Mouse (Mus musculus): Measurements from ENCODE around the gene Gprc5a. TPM values are rescaled to one million over a fixed set of nuclear protein-coding genes. Genes with fewer than 3 reads are reported as not detected.
A peak's percentile ranks its signal among the peaks of the same experiment; 100 is the strongest.

Gene Gprc5a
- polyA plus RNA-seq (2014; fragmentation: Nextera tagmentation; extraction: Ambion mirVana), result 0.09 and 0.56 TPM in 2 replicates

DNA sequence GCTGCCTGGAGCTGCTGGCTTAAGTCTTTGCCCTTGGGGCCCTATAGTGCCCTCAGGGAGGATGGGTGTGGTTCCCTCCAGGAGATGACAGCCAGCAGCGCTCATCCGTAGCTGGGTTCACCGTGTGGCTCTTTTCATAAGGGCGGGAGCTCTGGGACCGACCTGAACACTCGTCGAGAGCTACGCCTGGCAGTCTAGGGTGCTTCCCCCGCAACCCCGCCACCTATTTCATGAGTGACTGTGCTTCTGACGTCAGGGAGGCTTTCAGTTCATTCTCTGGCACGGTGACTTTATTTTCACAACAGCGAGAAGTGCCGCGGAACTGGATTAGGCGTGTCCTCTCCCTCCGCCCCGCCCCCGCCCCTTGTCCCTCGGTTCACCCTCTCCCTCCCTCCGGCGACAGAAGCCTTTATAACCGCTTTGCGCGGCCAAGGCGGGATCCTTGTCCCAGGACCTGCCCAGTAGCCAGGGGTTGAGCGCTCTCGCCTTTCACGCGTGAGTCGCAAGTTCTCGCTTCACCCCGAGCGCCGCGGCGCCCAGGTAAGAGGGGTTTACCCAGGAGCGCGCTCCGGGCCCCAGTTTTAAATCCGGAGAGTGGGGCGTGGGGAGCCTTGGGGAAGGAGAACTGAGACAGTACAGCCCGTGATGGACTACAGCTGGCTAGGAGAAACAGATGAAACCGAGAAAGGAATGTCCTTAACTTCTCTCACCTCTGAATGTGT lies at the start of gene Gprc5a:
Gene Gprc5a, plus strand, starts transcription at position 416 of the 722 bp plus-strand sequence.
- Histone ChIP-seq H3K27ac (no peak within 1 kb of the TSS), H3K27me3 (ENCODE audit: control insufficient read depth, insufficient read depth, low read length) (peaks cover 19% of the 10 kb centered on the region), H3K9ac (peak within 1 kb of the TSS; percentile 32; the same call in 1 of the 2 replicates), H3K4me2 (replicated peaks) (peak within 1 kb of the TSS; percentile 55), H3K36me3 (replicated peaks; ENCODE audit: control insufficient read depth, insufficient read depth) (no peaks in the 10 kb centered on the region), H3K4me3 (replicated peaks; ENCODE audit: low read length) (peak within 1 kb of the TSS; percentile 31), H3K4me1 (replicated peaks; ENCODE audit: control insufficient read depth, insufficient read depth, low read length) (0 out of 2 replicates have a peak, but pooled peaks cover 3% of the 10 kb centered on the region), H3K9me3 (ENCODE audit: control insufficient read depth, low read length) (no peaks in the 10 kb centered on the region)
- no peak for DNase-seq (ENCODE audit: low spot score)
- 1% methylated on average over 44 of the region's 44 CpGs for WGBS
- ATAC-seq (ENCODE audit: low FRiP score), result peak; percentile 40; the same call in 1 of the 2 replicates

DNA sequence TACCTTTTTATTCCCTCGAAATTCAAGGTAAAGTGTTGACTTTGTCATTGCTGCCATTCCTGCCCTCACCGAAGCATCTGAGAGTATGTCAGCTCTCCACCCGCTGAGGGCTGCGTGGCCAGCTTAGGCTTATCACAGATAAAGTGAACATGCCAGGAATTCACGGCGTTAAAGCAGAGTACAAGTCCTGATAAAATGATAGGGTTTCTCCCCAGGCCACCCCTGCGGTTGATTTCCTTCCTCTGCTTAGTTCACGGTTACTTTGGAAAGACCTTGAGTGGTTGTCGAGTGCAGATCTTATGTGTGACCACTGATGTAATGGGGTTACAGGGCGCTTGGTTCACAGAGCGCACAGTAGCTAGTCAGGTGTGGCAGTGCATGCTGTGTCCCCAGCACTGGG lies 48.2 kb upstream of the Gprc5a start:
- DNase-seq (ENCODE audit: low spot score) (no peak), ATAC-seq (ENCODE audit: low FRiP score) (no peak)
- no peak overlapping the region for H3K9ac ChIP-seq
- peaks cover 4% of the 10 kb centered on the region for H3K4me1 ChIP-seq (replicated peaks; ENCODE audit: control insufficient read depth, insufficient read depth, low read length)
- 95% methylated on average over 11 of the region's 11 CpGs for WGBS
- no peaks in the 10 kb centered on the region for H3K27me3 ChIP-seq (ENCODE audit: control insufficient read depth, insufficient read depth, low read length)
- H3K9me3 ChIP-seq (ENCODE audit: control insufficient read depth, low read length), result no peaks in the 10 kb centered on the region
- H3K4me2 ChIP-seq (replicated peaks), result no peak overlapping the region
- H3K27ac ChIP-seq, result no peak overlapping the region
- H3K36me3 ChIP-seq (replicated peaks; ENCODE audit: control insufficient read depth, insufficient read depth), result peaks cover 90% of the 10 kb centered on the region
- no peak overlapping the region for H3K4me3 ChIP-seq (replicated peaks; ENCODE audit: low read length)

DNA sequence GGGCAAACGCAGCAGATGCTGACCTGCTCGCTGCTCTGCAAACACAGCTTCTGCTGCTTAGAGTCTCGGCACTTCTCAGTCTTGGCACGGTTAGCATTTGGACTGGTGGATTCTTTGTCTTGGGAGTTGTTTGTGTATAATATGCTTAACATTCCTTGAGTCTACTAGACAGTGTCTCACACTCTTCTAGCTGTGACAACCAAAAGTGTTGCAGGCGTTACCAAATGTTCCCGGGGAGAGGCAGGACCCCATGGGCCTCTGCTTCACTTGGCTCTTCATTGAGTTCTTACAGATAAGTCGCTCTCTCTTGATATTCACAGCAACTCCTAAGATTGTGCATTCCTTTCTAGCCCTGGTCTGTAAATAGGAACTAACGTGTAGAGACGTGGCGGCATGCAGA lies 45.9 kb upstream of the Gprc5a start:
- no peak overlapping the region for H3K27ac ChIP-seq
- DNase-seq (ENCODE audit: low spot score), result no peak
- no peak for ATAC-seq (ENCODE audit: low FRiP score)
- no peak overlapping the region for H3K4me3 ChIP-seq (replicated peaks; ENCODE audit: low read length)
- H3K4me2 ChIP-seq (replicated peaks), result no peak overlapping the region
- H3K4me1 ChIP-seq (replicated peaks; ENCODE audit: control insufficient read depth, insufficient read depth, low read length), result no peaks in the 10 kb centered on the region
- no peaks in the 10 kb centered on the region for H3K9me3 ChIP-seq (ENCODE audit: control insufficient read depth, low read length)
- H3K36me3 ChIP-seq (replicated peaks; ENCODE audit: control insufficient read depth, insufficient read depth), result peaks cover 99% of the 10 kb centered on the region
- H3K27me3 ChIP-seq (ENCODE audit: control insufficient read depth, insufficient read depth, low read length), result no peaks in the 10 kb centered on the region
- WGBS, result 92% methylated on average over 10 of the region's 10 CpGs
- H3K9ac ChIP-seq, result no peak overlapping the region

DNA sequence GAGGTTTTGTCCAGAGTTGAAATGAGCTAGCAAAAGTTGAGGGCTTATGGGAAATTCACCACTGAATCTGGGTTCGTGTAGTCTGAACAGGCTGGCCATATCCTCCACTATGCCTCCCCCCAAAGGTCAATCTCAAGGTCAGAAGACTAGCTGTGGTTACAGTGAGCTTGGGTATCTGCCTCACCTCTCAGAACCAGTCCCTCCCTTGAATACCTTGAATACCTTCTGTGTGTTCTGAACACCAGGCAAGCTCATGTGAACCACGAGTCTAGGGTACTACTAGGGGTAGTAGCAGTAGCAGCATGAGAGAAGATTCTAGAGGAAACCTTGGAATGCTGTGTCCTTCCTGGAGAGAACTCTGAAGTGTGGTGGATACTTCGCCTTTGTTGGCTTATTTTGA lies 43.8 kb upstream of the Gprc5a start:
- no peaks in the 10 kb centered on the region for H3K27me3 ChIP-seq (ENCODE audit: control insufficient read depth, insufficient read depth, low read length)
- no peak overlapping the region for H3K9ac ChIP-seq
- DNase-seq (ENCODE audit: low spot score) (no peak), ATAC-seq (ENCODE audit: low FRiP score) (no peak)
- no peaks in the 10 kb centered on the region for H3K4me1 ChIP-seq (replicated peaks; ENCODE audit: control insufficient read depth, insufficient read depth, low read length)
- no peaks in the 10 kb centered on the region for H3K9me3 ChIP-seq (ENCODE audit: control insufficient read depth, low read length)
- H3K27ac ChIP-seq, result no peak overlapping the region
- H3K36me3 ChIP-seq (replicated peaks; ENCODE audit: control insufficient read depth, insufficient read depth), result peaks cover 84% of the 10 kb centered on the region
- no peak overlapping the region for H3K4me2 ChIP-seq (replicated peaks)
- H3K4me3 ChIP-seq (replicated peaks; ENCODE audit: low read length), result no peak overlapping the region
- WGBS, result 94% methylated on average over 3 of the region's 3 CpGs

DNA sequence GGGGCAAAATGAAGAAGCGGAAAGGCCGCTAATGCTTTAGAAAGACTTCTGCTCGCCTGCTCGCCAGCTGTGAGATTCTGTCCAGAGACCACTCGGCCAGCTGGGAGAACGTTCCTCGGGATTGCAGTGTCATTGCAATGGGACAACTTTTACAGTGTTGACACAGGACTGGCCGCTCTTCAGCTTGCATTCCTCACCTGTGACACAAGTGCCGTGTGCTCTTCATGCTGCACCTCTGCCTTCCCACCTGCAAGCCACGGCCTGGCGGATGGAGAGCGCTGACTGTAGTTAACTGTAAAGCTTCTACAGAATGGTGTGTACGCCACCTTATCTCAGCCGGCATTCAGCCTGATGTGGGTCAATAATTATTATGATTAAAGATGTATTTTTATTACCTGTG lies 42.1 kb upstream of the Gprc5a start:
- H3K36me3 ChIP-seq (replicated peaks; ENCODE audit: control insufficient read depth, insufficient read depth), result peaks cover 67% of the 10 kb centered on the region
- no peak overlapping the region for H3K4me2 ChIP-seq (replicated peaks)
- no peak for ATAC-seq (ENCODE audit: low FRiP score)
- H3K27ac ChIP-seq, result no peak overlapping the region
- 93% methylated on average over 14 of the region's 14 CpGs for WGBS
- H3K4me1 ChIP-seq (replicated peaks; ENCODE audit: control insufficient read depth, insufficient read depth, low read length), result no peaks in the 10 kb centered on the region
- no peaks in the 10 kb centered on the region for H3K9me3 ChIP-seq (ENCODE audit: control insufficient read depth, low read length)
- no peak overlapping the region for H3K4me3 ChIP-seq (replicated peaks; ENCODE audit: low read length)
- H3K27me3 ChIP-seq (ENCODE audit: control insufficient read depth, insufficient read depth, low read length), result no peaks in the 10 kb centered on the region
- no peak for DNase-seq (ENCODE audit: low spot score)
- H3K9ac ChIP-seq, result no peak overlapping the region

DNA sequence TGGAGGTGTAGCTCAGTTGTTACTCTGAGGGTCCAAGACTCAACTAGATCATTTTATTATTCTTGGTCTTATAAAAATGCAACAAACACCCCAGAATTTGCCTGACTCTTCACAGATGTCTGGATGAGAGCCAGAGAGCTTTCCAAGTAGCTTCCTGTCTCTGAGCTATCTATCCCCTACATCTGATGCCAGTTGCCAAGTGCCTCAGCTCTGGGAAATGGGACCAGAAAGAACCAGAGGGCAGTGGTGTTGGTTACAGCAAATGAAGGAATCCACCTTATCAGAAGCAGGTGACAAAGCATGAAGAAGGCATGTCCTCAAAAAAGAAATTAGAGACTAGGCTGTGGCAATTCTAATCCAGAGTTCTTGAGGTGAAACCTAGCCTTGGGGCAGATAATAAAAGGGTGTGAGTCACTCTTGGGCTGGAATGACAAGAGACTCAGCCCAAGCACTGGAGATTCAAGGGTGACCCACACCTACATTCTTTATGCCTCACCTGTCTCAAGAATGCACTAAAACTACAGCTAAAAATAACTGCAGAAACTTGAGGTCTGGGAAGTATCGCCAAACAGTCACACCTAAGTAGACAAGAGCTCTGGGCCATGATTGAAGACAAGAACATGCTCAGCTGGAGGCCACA lies 40.5 kb upstream of the Gprc5a start:
- DNase-seq (ENCODE audit: low spot score), result no peak
- no peak overlapping the region for H3K9ac ChIP-seq
- WGBS, result 100% methylated on average over 1 of the region's 1 CpGs

DNA sequence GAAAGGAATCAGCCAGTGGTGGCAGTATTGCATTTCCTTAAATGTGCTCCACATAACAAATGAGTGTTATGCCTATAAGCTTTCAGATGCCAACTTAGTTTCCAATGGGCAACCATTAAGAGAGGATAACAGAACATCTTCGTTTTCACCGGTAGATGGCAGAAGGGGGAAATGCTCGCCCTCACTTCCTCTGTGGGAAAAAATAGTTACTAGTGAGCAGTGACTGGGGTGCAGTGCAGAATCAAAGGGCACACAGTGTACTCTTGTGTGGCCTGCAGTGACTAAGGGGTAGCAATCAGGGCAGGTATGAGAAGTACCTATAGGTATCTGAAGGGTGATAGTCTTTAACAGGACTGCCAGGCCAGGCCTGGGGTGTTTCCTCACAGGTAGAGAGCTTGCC lies 39.2 kb upstream of the Gprc5a start:
- Histone ChIP-seq H3K36me3 (replicated peaks; ENCODE audit: control insufficient read depth, insufficient read depth) (peaks cover 38% of the 10 kb centered on the region), H3K9ac (no peak overlapping the region), H3K27ac (no peak overlapping the region), H3K4me2 (replicated peaks) (no peak overlapping the region), H3K4me3 (replicated peaks; ENCODE audit: low read length) (no peak overlapping the region), H3K9me3 (ENCODE audit: control insufficient read depth, low read length) (no peaks in the 10 kb centered on the region), H3K27me3 (ENCODE audit: control insufficient read depth, insufficient read depth, low read length) (no peaks in the 10 kb centered on the region), H3K4me1 (replicated peaks; ENCODE audit: control insufficient read depth, insufficient read depth, low read length) (no peaks in the 10 kb centered on the region)
- ATAC-seq (ENCODE audit: low FRiP score) (peak; percentile 60), DNase-seq (ENCODE audit: low spot score) (peak; percentile 64)
- 6% methylated on average over 3 of the region's 3 CpGs for WGBS

More for the DNA sequence above, 40.5 kb upstream of the Gprc5a start:
- ATAC-seq (ENCODE audit: low FRiP score), result no peak
- Histone ChIP-seq H3K4me3 (replicated peaks; ENCODE audit: low read length) (no peak overlapping the region), H3K36me3 (replicated peaks; ENCODE audit: control insufficient read depth, insufficient read depth) (peaks cover 52% of the 10 kb centered on the region), H3K9me3 (ENCODE audit: control insufficient read depth, low read length) (no peaks in the 10 kb centered on the region), H3K4me1 (replicated peaks; ENCODE audit: control insufficient read depth, insufficient read depth, low read length) (no peaks in the 10 kb centered on the region), H3K4me2 (replicated peaks) (no peak overlapping the region), H3K27ac (no peak overlapping the region), H3K27me3 (ENCODE audit: control insufficient read depth, insufficient read depth, low read length) (no peaks in the 10 kb centered on the region)

DNA sequence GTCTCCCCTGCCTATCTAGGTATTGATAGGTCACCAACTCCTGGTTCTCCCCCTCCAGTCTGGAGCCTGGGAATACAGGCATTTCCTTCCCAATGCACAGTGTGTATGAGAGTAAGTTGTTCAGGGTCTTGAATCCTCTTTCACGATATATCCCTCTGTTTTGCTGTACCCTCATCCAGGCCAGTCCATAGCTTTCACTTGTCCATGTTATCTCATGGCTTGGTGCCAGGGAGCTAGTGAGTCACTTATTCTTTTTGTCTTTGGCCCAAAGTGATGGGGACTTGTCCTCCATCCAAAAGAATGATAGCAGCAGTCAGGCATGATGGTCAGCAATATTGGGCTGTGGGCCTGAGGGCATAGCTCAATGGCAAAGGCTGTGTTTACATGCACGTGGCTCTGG lies 38.7 kb upstream of the Gprc5a start:
- no peak overlapping the region for H3K9ac ChIP-seq
- H3K36me3 ChIP-seq (replicated peaks; ENCODE audit: control insufficient read depth, insufficient read depth), result peaks cover 33% of the 10 kb centered on the region
- H3K4me1 ChIP-seq (replicated peaks; ENCODE audit: control insufficient read depth, insufficient read depth, low read length), result no peaks in the 10 kb centered on the region
- no peak overlapping the region for H3K4me3 ChIP-seq (replicated peaks; ENCODE audit: low read length)
- 88% methylated on average over 2 of the region's 2 CpGs for WGBS
- no peak overlapping the region for H3K27ac ChIP-seq
- no peak overlapping the region for H3K4me2 ChIP-seq (replicated peaks)
- no peaks in the 10 kb centered on the region for H3K27me3 ChIP-seq (ENCODE audit: control insufficient read depth, insufficient read depth, low read length)
- no peak for ATAC-seq (ENCODE audit: low FRiP score)
- no peak for DNase-seq (ENCODE audit: low spot score)
- H3K9me3 ChIP-seq (ENCODE audit: control insufficient read depth, low read length), result no peaks in the 10 kb centered on the region

DNA sequence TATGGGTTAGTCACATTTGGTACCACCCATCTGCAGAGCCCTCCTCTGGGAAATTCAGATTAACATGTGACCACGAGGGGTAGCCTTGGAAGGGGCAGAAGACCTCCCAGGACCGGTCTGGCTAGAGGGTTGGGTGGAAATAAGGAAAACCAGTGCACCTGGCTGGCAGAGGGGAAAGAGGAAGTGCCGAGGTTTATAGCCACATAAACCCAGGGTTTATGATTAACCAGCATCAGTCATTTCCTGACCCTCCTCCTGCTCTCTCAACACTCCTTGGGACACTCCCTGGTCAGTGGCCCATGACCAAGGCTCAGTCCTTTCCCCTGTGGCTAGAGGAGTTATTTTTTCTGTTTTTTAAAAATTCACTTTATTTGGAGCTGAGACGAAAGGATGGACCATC lies 36.2 kb upstream of the Gprc5a start:
- H3K4me2 ChIP-seq (replicated peaks), result no peak overlapping the region
- H3K27ac ChIP-seq, result no peak overlapping the region
- 84% methylated on average over 4 of the region's 4 CpGs for WGBS
- no peaks in the 10 kb centered on the region for H3K9me3 ChIP-seq (ENCODE audit: control insufficient read depth, low read length)
- no peaks in the 10 kb centered on the region for H3K4me1 ChIP-seq (replicated peaks; ENCODE audit: control insufficient read depth, insufficient read depth, low read length)
- H3K4me3 ChIP-seq (replicated peaks; ENCODE audit: low read length), result no peak overlapping the region
- peaks cover 9% of the 10 kb centered on the region; the same call in 1 of the 2 replicates for H3K36me3 ChIP-seq (replicated peaks; ENCODE audit: control insufficient read depth, insufficient read depth)
- no peak for ATAC-seq (ENCODE audit: low FRiP score)
- no peaks in the 10 kb centered on the region for H3K27me3 ChIP-seq (ENCODE audit: control insufficient read depth, insufficient read depth, low read length)
- no peak for DNase-seq (ENCODE audit: low spot score)
- no peak overlapping the region for H3K9ac ChIP-seq
